Mouse (Mus musculus): ENCODE results near the gene Ciart.
"Not testable (repeated sequence)": the region's sequence is repeated elsewhere in the genome, so short reads cannot be mapped to it uniquely, and the experiment has no call there.

The Ciart gene

GRCm38 (mm10) chr3:95901616-95902372 is 19.7 kb upstream of the Ciart start:
- DNase-seq (ENCODE audit: low spot score in 2 of 2), result no peak

- DNase-seq (ENCODE audit: low spot score in 2 of 2), result no peak
These were observed 17.9 kb upstream of the Ciart start for GRCm38 (mm10) chr3:95899800-95900524.

GRCm38 (mm10) chr3:95895501-95895900 is 13.4 kb upstream of the Ciart start:
- not testable (repeated sequence) for DNase-seq (ENCODE audit: low spot score in 2 of 2)

GRCm38 (mm10) chr3:95894317-95895160 is 12.5 kb upstream of the Ciart start:
- peak in 1 of 2 experiments; percentile 54 for DNase-seq (ENCODE audit: low spot score in 2 of 2)

- DNase-seq (ENCODE audit: low spot score in 2 of 2), result peak; percentile 95 to 96
These were observed 11.7 kb upstream of the Ciart start, which contains the start of gene Aph1a for GRCm38 (mm10) chr3:95893606-95894316. TSS of gene Aph1a (plus strand) at chr3:95893969.

GRCm38 (mm10) chr3:95893126-95893525 is 11.1 kb upstream of the Ciart start:
- no peak for DNase-seq (ENCODE audit: low spot score in 2 of 2)

GRCm38 (mm10) chr3:95892066-95893052 is 10.3 kb upstream of the Ciart start:
- DNase-seq (ENCODE audit: low spot score in 2 of 2), result no peak

GRCm38 (mm10) chr3:95891211-95892065 is 9.4 kb upstream of the Ciart start, which contains the start of gene BC028528:
TSS of gene BC028528 (minus strand) at chr3:95892005.
- peak in 1 of 2 experiments; percentile 51 for DNase-seq (ENCODE audit: low spot score in 2 of 2)

GRCm38 (mm10) chr3:95889664-95890063 is 7.6 kb upstream of the Ciart start:
- DNase-seq (ENCODE audit: low spot score in 2 of 2), result no peak

GRCm38 (mm10) chr3:95887596-95887995 is 5.5 kb upstream of the Ciart start:
- DNase-seq (ENCODE audit: low spot score in 2 of 2), result no peak

GRCm38 (mm10) chr3:95884400-95884799 is 2.3 kb upstream of the Ciart start:
- no peak for DNase-seq (ENCODE audit: low spot score in 2 of 2)

GRCm38 (mm10) chr3:95882816-95883425 is 870 bp upstream of the Ciart start:
- DNase-seq (ENCODE audit: low spot score in 2 of 2), result peak in 1 of 2 experiments; percentile 31

- no peak for DNase-seq (ENCODE audit: low spot score in 2 of 2)
These were observed 3.0 kb downstream of the Ciart start for GRCm38 (mm10) chr3:95879063-95879462.

GRCm38 (mm10) chr3:95872048-95872447 is 10.0 kb downstream of the Ciart start:
- no peak for DNase-seq (ENCODE audit: low spot score in 2 of 2)

- DNase-seq (ENCODE audit: low spot score in 2 of 2), result peak; percentile 83 to 84
These were observed 10.6 kb downstream of the Ciart start, which contains the start of gene Mrps21 for GRCm38 (mm10) chr3:95871392-95871867. TSS of gene Mrps21 (minus strand) at chr3:95871519.

- no peak for DNase-seq (ENCODE audit: low spot score in 2 of 2)
These were observed 11.1 kb downstream of the Ciart start for GRCm38 (mm10) chr3:95870976-95871375.

- no peak for DNase-seq (ENCODE audit: low spot score in 2 of 2)
These were observed 14.6 kb downstream of the Ciart start for GRCm38 (mm10) chr3:95867408-95867807.

- DNase-seq (ENCODE audit: low spot score in 2 of 2), result no peak
These were observed 16.0 kb downstream of the Ciart start for GRCm38 (mm10) chr3:95866071-95866470.
